Mouse (Mus musculus) neural tube, embryonic 15.5 days (tissue): Measurements from ENCODE around the gene Mtmr3. TPM values are rescaled to one million over a fixed set of nuclear protein-coding genes. Genes with fewer than 3 reads are reported as not detected.
"Not testable (repeated sequence)": the region's sequence is repeated elsewhere in the genome, so short reads cannot be mapped to it uniquely, and the experiment has no call there.

ENCODE experiments used
- ATAC-seq: fragments of 200-750 bp; cut with Nextera tagmentation; 2 replicates; pipeline ENCODE4 v1.8.0; 2017; ENCODE audit warnings: mild to moderate bottlenecking, moderate TSS enrichment, moderate library complexity; ENCODE audit not compliant: low FRiP score
- H3K27ac ChIP-seq: fragments of 300-500 bp; sonication (generic); replicated peaks from 2 replicates; pipeline ENCODE4 v1.5.1; 2015; ENCODE audit warnings: mild to moderate bottlenecking, inconsistent platforms
- H3K27me3 ChIP-seq: fragments of 300-500 bp; sonication (generic); replicated peaks from 2 replicates; pipeline ENCODE4 v1.6.1; 2015; ENCODE audit warnings: inconsistent platforms
- H3K36me3 ChIP-seq: fragments of 300-500 bp; sonication (generic); 2 replicates; pipeline ENCODE4 v1.6.1; 2015; ENCODE audit warnings: inconsistent platforms
- H3K4me1 ChIP-seq: fragments of 300-500 bp; sonication (generic); 2 replicates; pipeline ENCODE4 v1.6.1; 2015; ENCODE audit warnings: inconsistent platforms
- H3K4me2 ChIP-seq: fragments of 300-500 bp; sonication (generic); 2 replicates; pipeline ENCODE4 v1.6.1; 2015; ENCODE audit warnings: inconsistent platforms, mild to moderate bottlenecking, moderate library complexity
- H3K4me3 ChIP-seq: fragments of 300-500 bp; sonication (generic); replicated peaks from 2 replicates; pipeline ENCODE4 v1.5.1; 2015; ENCODE audit warnings: mild to moderate bottlenecking, inconsistent platforms
- H3K9ac ChIP-seq: fragments of 300-500 bp; sonication (generic); replicated peaks from 2 replicates; pipeline ENCODE4 v1.6.1; 2015; ENCODE audit warnings: mild to moderate bottlenecking, inconsistent platforms
- H3K9me3 ChIP-seq: fragments of 300-500 bp; sonication (generic); replicated peaks from 2 replicates; pipeline ENCODE4 v1.6.1; 2016; ENCODE audit warnings: inconsistent platforms
- WGBS: fragments of 180-500 bp; shearing (Covaris S2); methylation state at CpG from one replicate; pipeline ENCODE4 v1.1.7; 2015; ENCODE audit warnings: mixed read lengths; 5-methylcytosine and 5-hydroxymethylcytosine counted together
- polyA plus RNA-seq: library from polyadenylated mRNA; unstranded; fragments of >200 nt; fragmentation: Nextera tagmentation; extraction: Ambion mirVana; gene quantifications from 2 replicates; pipeline ENCODE4 v1.2.1, GENCODE M21; 2015

The Mtmr3 gene
- polyA plus RNA-seq, 1 experiment from 2014 or later: 27.3 TPM

DNA sequence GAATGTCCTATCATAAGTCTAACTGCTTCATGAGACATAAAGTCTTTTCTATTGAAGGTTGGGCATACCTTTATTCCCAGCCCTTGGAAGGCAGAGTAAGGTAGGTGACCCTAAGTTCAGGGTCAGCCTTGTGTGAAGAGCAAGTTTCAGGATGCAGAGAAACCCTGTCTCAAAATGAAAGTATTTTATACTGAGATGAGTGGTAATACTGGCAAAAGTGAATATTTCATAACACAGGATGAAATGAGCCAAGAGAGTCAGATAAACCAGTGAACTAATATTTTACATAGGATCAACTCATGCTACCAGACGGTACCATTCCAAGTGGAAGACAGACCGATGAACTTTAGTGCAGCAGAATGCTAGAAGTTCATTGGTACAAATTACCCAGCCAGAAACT lies 3.7 kb upstream of the Mtmr3 start:
- no peaks in the 10 kb centered on the region for H3K9me3 ChIP-seq
- ATAC-seq: no peak
- H3K36me3 ChIP-seq: no peaks in the 10 kb centered on the region
- whole genome bisulfite sequencing: 91% methylated on average over 2 of the region's 2 CpGs
- no peaks in the 10 kb centered on the region for H3K27me3 ChIP-seq
- no peak overlapping the region for H3K4me3 ChIP-seq
- H3K9ac ChIP-seq: no peak overlapping the region
- no peak overlapping the region for H3K27ac ChIP-seq
- no peak overlapping the region for H3K4me2 ChIP-seq
- H3K4me1 ChIP-seq: peaks cover 13% of the 10 kb centered on the region

DNA sequence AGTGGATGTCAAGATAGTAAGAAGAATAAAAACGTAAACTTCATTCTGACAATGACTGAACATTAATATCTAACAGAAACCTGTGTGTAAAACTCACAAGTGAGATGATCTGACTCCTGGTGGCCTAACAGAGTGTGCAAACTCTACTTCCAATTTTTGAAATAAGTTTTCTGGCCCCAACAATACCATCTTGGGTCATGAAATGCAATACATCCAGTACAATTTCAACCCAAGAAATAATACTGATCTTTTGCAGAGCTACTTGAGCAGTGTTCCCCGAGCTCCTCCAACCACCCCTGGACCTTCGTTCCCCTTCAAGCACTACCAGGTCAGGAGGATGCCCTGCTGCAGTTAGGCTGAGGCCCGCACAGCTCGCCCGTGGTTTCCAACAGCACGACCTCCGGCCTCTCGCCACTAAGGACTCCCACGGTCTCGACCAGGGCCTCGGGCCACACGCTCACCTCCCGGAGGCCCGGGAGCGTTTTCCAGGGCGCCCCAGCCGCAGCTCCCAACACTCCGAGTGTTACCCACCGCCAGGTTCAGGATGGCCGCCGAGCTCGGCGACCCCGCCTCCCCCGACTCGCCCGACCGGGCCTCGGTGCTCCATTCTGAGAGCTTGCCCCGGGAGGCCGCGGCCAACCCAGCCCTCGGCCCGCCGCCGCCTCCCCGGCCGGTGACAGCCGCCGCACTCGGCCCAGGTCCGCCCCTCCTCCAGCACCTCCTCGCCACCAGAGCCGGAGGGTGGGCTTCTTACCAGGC lies 635 bp downstream of the Mtmr3 start:
- H3K36me3 ChIP-seq: no peaks in the 10 kb centered on the region
- peak overlapping the region; percentile 98 for H3K4me3 ChIP-seq
- no peaks in the 10 kb centered on the region for H3K9me3 ChIP-seq
- WGBS: 2% methylated on average over 45 of the region's 45 CpGs
- H3K27me3 ChIP-seq: no peaks in the 10 kb centered on the region
- peaks cover 24% of the 10 kb centered on the region for H3K4me1 ChIP-seq
- H3K27ac ChIP-seq: peak overlapping the region; percentile 91
- ATAC-seq: peak; percentile 90
- H3K9ac ChIP-seq: peak overlapping the region; percentile 81
- peak overlapping the region; percentile 65 for H3K4me2 ChIP-seq

- Histone ChIP-seq H3K4me1 (peaks cover 24% of the 10 kb centered on the region), H3K36me3 (no peaks in the 10 kb centered on the region), H3K27ac (no peak overlapping the region), H3K4me3 (peak overlapping the region; percentile 98), H3K9ac (0 out of 2 replicates have a peak overlapping the region, but pooled peaks have one; percentile 81), H3K27me3 (no peaks in the 10 kb centered on the region), H3K9me3 (no peaks in the 10 kb centered on the region), H3K4me2 (peak overlapping the region; percentile 65)
- WGBS: 21% methylated on average over 5 of the region's 5 CpGs
- ATAC-seq: no peak
Measured at GRCm38 (mm10) chr11:4593491-4593848, 1.2 kb downstream of the Mtmr3 start.

GRCm38 (mm10) chr11:4591811-4592210 lies 2.9 kb downstream of the Mtmr3 start:
- no peaks in the 10 kb centered on the region for H3K9me3 ChIP-seq
- 0 out of 2 replicates have a peak overlapping the region, but pooled peaks have one; percentile 9 for H3K4me2 ChIP-seq
- no peaks in the 10 kb centered on the region for H3K27me3 ChIP-seq
- H3K27ac ChIP-seq: no peak overlapping the region
- ATAC-seq: no peak
- peaks cover 28% of the 10 kb centered on the region for H3K4me1 ChIP-seq
- H3K36me3 ChIP-seq: no peaks in the 10 kb centered on the region
- WGBS: 88% methylated on average over 4 of the region's 4 CpGs
- H3K4me3 ChIP-seq: no peak overlapping the region
- H3K9ac ChIP-seq: no peak overlapping the region

DNA sequence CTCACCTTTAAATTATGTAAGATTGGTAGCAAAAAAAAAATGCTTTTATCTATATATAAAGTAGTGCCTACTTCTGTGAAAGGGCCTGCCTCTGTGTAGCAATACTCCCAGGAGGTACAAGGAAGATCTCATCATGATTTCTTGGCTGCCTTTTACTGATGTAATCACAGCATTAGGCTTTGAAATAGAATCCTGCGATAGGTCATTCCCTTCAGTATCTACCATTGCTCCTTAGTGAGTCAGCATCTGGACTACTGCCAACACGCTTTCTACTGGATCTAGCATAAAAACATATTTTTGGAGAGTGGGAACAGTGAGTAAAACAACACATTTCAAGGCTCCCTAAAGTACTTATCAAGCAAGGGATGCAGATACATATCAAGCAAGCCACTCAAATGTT lies 16.0 kb downstream of the Mtmr3 start:
- H3K9me3 ChIP-seq: no peaks in the 10 kb centered on the region
- H3K4me3 ChIP-seq: no peak overlapping the region
- ATAC-seq: no peak
- H3K27ac ChIP-seq: no peak overlapping the region
- H3K4me2 ChIP-seq: no peak overlapping the region
- H3K27me3 ChIP-seq: no peaks in the 10 kb centered on the region
- H3K9ac ChIP-seq: no peak overlapping the region
- peaks cover 12% of the 10 kb centered on the region for H3K4me1 ChIP-seq
- 66% methylated on average over 2 of the region's 2 CpGs for WGBS
- no peaks in the 10 kb centered on the region for H3K36me3 ChIP-seq

DNA sequence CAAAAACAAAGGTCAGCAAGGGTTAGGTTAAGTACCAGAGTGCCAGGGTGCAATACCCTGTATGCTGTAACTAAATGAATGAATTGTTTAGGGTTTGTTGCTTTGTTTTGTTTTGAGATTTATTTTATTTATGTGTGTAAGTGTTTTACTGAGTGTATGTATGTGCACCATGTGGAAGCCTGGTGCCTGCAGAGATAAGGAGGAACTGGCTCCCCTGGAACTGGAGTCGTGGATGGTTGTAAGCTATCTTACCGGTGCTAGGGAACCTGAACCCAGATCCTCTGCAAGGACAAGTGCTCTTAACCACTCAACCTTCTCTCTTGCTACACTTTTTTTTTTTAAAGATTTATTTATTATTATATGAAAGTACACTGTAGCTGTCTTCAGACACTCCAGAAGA lies 17.6 kb downstream of the Mtmr3 start:
- Histone ChIP-seq H3K27ac (no peak overlapping the region), H3K9me3 (no peaks in the 10 kb centered on the region), H3K36me3 (no peaks in the 10 kb centered on the region), H3K4me1 (peaks cover 15% of the 10 kb centered on the region), H3K27me3 (no peaks in the 10 kb centered on the region), H3K4me3 (no peak overlapping the region), H3K9ac (no peak overlapping the region), H3K4me2 (no peak overlapping the region)
- 95% methylated on average over 2 of the region's 2 CpGs for WGBS
- ATAC-seq: no peak

DNA sequence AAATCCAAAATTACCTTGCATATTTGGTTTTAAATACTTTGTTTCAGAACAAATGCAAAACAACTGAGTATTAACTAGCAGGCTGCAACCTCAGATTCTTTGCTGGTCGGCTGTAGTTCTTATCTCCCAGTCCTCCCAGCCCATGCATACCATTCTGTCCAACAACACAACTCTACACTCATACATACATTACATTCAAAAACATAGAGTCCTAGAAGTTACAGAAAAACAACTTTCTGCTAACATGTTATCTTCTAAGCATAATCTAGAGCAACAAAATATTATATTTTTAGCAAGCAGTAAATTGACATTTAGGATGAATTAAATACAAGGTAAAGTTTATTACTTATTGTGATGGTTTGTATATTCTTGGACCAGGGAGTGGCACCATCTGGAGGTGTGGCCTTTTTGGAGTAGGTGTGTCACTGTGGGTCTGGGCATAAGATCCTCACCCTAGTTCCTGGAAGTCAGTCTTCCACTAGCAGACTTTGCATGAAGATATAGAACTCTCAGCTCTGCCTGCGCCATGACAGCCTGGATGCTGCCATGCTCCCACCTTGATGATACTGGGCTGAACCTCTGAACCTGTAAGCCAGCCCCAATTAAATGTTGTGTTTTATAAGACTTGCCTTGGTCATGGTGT lies 18.5 kb downstream of the Mtmr3 start:
- ATAC-seq, H3K27ac ChIP-seq, H3K9me3 ChIP-seq, H3K27me3 ChIP-seq, H3K9ac ChIP-seq, H3K36me3 ChIP-seq, H3K4me2 ChIP-seq, H3K4me3 ChIP-seq: not testable (repeated sequence)
- H3K4me1 ChIP-seq: peaks cover 15% of the 10 kb centered on the region
- 94% methylated on average over 2 of the region's 2 CpGs for WGBS

- ATAC-seq: no peak
- H3K36me3 ChIP-seq: no peaks in the 10 kb centered on the region
- no peak overlapping the region for H3K4me2 ChIP-seq
- no peak overlapping the region for H3K4me3 ChIP-seq
- no peaks in the 10 kb centered on the region for H3K27me3 ChIP-seq
- no peak overlapping the region for H3K9ac ChIP-seq
- no peaks in the 10 kb centered on the region for H3K9me3 ChIP-seq
- peaks cover 11% of the 10 kb centered on the region for H3K4me1 ChIP-seq
- H3K27ac ChIP-seq: no peak overlapping the region
- WGBS: 74% methylated on average over 4 of the region's 4 CpGs
Measured at GRCm38 (mm10) chr11:4571491-4571901, 23.2 kb downstream of the Mtmr3 start.

GRCm38 (mm10) chr11:4566333-4566732 lies 28.3 kb downstream of the Mtmr3 start:
- no peak for ATAC-seq
- Histone ChIP-seq H3K9me3 (no peaks in the 10 kb centered on the region), H3K4me3 (no peak overlapping the region), H3K9ac (no peak overlapping the region), H3K4me1 (0 out of 2 replicates have a peak, but pooled peaks cover 3% of the 10 kb centered on the region), H3K36me3 (no peaks in the 10 kb centered on the region), H3K27me3 (no peaks in the 10 kb centered on the region), H3K27ac (no peak overlapping the region), H3K4me2 (no peak overlapping the region)
- 96% methylated on average over 6 of the region's 6 CpGs for WGBS

DNA sequence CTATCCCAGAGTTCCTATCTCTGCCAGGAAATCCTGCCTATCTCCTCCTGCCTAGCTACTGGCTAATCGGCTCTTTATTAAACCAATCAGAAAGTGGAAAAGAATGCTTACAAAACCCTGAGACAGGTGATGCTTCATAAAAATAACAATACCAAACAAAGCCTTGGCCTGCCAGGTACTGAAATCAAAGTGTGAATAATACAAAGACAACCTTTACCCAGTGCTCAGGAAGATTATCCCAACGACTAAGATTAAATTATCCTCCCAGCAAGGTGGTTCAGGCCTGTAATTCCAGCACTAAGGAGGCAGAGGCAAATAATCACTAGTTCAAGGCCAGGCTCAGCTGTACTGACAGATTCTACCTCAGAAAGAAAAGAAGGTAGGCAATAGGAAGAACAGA lies 29.1 kb downstream of the Mtmr3 start:
- no peak overlapping the region for H3K4me3 ChIP-seq
- H3K36me3 ChIP-seq: no peaks in the 10 kb centered on the region
- H3K4me1 ChIP-seq: no peaks in the 10 kb centered on the region
- no peak overlapping the region for H3K9ac ChIP-seq
- no peaks in the 10 kb centered on the region for H3K9me3 ChIP-seq
- WGBS: 85% methylated on average over 2 of the region's 2 CpGs
- no peaks in the 10 kb centered on the region for H3K27me3 ChIP-seq
- H3K27ac ChIP-seq: no peak overlapping the region
- ATAC-seq: no peak
- H3K4me2 ChIP-seq: no peak overlapping the region

DNA sequence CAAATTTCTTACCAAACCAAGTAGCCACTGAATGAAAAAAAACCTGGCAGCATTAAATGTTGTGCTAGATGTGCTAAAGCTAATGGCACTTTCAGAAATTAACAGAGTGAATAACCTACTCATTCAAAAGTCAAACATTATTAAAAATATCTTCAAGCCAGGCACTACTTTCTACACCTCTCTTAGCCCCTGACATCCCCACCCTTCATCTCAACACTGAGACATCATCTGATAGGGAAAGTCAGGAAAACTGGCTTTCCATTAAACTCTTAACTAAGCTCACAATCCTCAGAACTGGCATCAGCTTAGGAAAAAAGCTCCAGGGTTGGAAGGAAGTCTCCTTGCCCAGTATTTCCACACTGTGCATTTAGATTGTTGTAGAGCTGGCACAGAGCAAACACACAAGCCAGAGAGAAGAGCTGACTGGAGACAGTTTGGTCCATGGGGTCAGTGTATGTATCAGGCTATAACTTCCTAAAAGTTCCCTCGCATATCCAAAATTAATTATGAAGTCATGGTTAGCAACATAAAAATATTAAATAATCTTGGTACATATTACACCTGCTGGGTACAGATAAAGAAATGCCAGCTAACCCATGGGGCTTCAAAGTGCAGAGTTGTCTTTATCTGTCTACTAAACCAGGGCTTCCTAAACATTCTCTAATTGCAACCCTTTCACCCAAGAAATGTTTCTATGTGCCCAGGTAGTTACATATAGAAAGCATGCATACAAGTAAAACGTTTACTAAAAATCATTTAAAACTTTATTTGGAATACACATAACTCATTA lies 41.2 kb downstream of the Mtmr3 start:
- no peak overlapping the region for H3K4me3 ChIP-seq
- H3K4me1 ChIP-seq: peaks cover 7% of the 10 kb centered on the region; the same call in 1 of the 2 replicates
- H3K9me3 ChIP-seq: no peaks in the 10 kb centered on the region
- ATAC-seq: no peak
- no peaks in the 10 kb centered on the region for H3K27me3 ChIP-seq
- H3K9ac ChIP-seq: no peak overlapping the region
- H3K4me2 ChIP-seq: no peak overlapping the region
- 90% methylated on average over 2 of the region's 2 CpGs for WGBS
- no peak overlapping the region for H3K27ac ChIP-seq
- no peaks in the 10 kb centered on the region for H3K36me3 ChIP-seq
